Mouse (Mus musculus) heart, adult 18-20 months (tissue): Measurements from ENCODE around the gene Anapc15-ps. TPM values are rescaled to one million over a fixed set of nuclear protein-coding genes. Genes with fewer than 3 reads are reported as not detected.

Source experiments
- DNase-seq, 2 experiments: peaks; one replicate each; pipeline ENCODE4 v3.0.0; 2021 to 2022; ENCODE audit warnings: mixed read lengths in 1 of 2
- total RNA-seq, 2 experiments: library from RNA; stranded (reverse); gene quantifications; 2 replicates each; pipeline ENCODE4 v1.2.3; 2021

Gene Anapc15-ps
- total RNA-seq, 2 experiments from 2014 or later: not detected

- no peak for DNase-seq
Measured at GRCm38 (mm10) chr10:95669034-95669433, 4.2 kb downstream of the Anapc15-ps start.

DNA sequence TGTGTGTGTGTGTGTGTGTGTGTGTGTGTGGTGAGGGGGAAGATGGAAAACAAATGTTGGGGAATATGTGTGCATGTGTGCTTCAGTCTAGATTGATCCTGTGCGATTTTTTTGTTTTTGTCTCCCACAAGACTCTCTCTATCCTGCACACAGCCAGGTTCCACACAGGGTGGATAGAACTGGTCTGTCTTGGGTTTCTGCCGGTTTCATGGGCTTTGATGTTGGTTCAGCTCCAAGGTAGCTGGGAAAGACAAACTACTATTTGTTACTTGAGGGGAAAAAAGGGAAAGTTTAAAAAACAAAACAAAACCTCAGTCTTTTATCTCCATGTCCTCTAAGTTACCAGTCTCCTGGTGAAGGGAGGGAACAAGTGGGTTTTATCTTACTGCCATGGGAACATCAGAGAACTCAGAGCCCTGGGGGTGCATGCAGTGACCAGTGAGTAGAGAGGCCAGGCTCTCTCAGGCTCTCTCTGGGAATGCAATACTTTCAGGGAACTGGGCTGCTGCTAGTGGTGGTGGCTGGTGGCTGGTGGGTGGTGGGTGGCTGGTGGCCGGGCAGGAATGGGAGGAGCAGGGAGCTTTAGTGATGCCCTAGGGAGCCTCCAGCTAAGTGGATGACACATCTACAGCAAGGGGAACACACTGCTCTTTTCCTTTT, 5.8 kb downstream of the Anapc15-ps start:
- no peak for DNase-seq

- no peak for DNase-seq
Measured at GRCm38 (mm10) chr10:95666791-95667190, 6.5 kb downstream of the Anapc15-ps start.

DNA sequence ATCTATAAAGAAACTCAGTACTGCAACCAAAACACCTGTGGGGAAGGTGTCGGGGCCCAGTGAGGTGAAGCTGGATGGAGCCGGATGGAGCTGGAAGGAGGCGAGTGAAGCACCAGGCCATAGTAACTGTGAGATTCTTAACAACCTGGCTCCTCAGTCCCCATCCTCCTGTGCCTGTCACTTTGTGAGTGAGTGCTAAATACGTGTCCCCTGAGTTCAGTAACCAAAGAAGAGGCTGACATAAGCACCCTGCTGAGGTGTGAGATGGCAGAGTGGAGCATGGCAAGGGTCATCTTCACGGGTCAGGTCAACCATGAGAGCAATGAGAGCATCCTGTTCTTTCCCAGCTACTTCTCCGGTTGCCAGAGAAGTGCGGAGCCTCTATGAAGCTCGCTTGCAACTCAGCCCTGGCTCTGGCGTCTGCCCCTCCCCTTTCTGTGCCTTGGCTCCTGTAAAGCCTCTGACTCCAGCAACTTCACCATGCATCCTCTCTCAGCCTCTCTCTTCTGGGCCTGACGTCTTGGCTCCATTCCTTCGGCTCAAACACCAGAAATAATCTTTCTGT, 7.7 kb downstream of the Anapc15-ps start:
- no peak for DNase-seq

GRCm38 (mm10) chr10:95664613-95665012, 8.6 kb downstream of the Anapc15-ps start:
- no peak for DNase-seq

DNA sequence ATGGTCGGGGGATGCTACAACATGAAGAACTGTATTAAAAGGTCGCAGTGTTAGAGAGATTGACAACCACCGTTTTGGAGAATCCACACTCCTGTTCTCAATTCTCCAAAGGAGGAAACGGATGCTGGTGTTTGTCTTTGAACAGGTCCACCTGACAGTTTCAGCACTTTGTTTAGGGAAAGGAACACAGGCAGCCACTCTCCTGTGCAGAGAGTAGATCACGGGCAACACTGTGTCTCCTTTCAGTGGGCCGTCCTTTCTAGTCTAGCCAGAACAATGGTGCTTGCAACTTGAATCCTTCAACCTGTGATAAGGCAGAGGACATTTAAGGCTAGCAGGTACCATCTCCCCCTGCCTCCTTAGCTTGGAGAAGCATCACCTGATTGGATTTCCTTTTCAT, 12.9 kb downstream of the Anapc15-ps start:
- no peak for DNase-seq

GRCm38 (mm10) chr10:95659471-95660150, 13.6 kb downstream of the Anapc15-ps start:
- DNase-seq: peak; percentile 36 to 75

DNA sequence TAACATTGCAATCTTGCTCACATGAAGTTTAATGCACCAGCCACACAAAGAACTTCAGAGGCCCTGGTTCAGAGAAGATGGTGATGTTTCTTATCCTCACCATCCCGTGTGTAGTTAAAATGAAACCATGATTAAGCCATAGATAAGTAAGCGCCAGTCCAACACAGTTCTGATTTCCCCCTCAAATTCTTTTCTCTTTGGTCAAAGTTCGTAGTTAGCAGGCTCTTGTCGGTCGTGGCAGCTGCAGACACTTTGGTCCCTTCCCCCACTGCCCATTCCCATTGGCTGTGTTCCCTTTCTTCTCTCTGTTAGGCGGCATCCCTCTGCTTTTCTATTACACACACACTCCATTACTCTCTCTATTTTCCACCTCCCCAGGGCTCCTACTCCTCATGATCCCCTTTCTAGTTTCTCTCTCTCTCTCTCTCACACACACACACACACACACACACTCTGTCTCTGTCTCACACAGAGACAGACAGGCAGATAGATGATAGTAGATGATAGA, 14.4 kb downstream of the Anapc15-ps start:
- DNase-seq: no peak

GRCm38 (mm10) chr10:95656236-95657225, 16.7 kb downstream of the Anapc15-ps start:
- DNase-seq: no peak

GRCm38 (mm10) chr10:95652131-95652530, 21.1 kb downstream of the Anapc15-ps start:
- DNase-seq: no peak

DNA sequence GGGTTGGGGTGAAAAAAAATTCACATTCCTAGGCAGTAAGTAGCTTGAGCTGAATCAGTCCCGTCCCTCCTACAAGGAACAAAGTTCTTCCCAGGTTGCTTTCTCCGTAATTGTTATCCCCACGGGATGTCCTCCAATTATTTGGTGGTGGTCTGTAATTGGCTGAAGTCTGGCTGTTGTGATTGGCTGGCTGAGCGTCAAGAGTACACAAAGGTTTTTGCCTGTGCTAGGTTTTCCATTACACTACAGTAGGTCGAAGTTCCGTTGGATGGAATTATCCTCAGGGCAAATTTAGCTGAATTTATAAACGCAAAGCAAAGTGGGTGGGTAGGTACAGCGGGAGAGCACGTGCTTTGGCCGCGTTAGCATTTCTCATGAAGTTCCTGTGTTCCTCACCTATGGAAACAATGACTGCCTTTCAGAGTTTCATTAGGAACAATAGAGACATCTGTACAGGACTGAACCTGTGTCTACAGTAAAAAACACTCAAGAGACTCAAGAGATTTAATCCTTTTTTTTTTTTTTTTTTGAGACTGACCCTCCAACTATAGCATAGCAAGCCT, 24.8 kb downstream of the Anapc15-ps start:
- no peak for DNase-seq

DNA sequence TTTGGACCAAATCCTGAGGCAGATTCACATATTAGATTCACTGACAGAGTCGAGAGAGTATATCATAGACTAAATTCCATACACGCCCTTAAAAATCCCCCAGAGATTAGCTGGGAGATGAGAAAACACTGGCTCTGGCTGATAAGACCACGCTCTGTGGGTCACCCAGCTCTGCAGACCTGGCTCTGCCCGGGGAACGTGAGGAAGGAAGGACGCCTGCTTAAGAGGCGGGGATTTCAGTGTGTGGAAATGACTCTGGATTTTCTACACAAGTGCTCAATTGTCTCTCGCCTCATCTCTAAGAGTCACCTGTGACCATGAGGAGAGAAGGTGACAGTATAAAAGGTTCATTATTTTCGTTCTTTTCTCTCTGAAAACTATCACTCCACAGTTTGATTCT, 26.1 kb downstream of the Anapc15-ps start:
- DNase-seq: no peak

DNA sequence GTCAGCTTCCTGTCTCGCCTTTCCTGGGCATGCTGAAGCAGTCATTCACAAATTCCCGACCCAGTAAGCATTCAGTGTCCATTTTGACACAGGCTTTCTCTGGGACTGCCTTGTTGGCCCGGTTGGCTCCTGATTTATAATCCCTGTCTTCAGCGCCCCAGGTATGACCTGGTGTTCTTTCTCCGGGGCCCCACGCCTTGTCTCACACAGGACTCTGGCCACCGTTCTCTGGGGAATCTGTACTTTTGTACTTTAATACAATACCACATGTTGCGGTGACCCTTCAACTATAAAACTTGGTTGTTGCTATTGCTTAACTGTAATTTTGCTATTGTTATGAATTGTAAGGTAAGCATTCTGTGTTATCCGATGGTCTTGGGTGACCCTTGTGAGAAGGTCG, 26.7 kb downstream of the Anapc15-ps start:
- DNase-seq: no peak

DNA sequence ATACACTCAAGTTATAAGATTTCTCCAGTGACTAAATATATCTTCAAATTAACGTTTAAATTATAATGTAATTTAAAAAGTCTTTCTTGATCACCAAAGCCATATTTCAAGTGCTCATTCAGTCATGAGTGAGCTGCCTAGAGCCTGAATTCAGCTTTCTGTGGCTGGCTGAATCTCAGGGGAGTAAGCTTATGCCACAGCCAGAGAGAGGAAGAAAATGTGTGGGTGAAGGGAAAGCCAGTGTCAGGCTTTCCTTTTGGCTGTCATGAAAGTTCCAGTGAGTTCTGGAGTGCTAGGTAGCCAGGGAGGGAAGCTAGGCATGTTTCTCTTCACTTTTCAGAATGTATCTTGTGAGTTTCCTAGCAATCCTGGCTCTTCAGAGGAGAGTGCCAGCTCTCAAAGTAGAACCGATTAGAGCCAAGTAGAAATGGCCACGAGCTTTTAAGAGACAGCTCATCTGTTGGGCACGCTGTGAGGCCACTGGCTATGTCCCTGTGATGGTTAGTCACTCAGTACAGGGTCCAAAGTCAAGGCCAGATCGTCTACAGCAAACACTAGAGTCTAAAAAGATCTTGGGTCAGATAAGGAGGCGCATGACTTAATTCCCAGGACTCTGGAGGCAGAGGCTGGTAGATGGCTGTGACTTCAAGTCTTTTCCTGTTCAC, 29.4 kb downstream of the Anapc15-ps start:
- DNase-seq: peak; percentile 40 to 49

GRCm38 (mm10) chr10:95643042-95643441, 30.2 kb downstream of the Anapc15-ps start:
- no peak for DNase-seq

DNA sequence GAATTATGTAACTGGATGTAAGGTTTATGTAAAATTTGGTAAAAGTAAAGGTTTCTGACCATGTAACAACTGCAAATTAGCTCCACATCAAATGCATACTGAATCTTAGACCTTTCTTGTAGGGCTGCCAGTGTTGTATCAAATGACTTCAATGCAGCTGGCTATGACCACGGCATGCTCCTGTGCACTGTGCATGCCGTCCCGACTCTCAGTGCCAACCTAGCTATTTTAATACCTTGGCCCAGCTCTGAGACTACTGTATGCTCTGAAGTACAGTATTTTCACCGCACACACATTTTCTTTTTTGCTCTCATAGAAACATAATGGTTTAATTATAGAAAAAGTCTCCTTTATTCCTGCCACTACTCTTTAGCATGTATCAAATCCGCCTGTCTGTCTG, 31.9 kb downstream of the Anapc15-ps start:
- DNase-seq: peak; percentile 36 to 61

DNA sequence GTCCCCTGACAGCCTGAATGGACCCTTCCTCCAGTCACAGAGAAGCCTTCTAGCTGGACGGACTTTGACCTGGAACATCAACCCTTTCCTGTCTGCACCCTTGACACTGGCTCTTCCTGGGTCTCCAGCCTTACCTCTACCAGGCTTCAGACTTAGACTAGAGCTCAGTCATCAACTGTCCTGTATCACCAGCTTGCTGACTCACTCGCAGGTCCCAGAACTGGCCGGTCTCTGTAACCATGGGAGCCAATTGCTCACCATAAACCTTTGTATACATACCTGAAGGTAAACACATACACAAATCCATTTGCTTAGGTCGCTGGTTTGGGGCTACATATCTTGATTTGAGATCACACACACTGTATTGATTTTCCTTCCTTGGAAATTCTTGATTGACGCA, 33.8 kb downstream of the Anapc15-ps start:
- no peak for DNase-seq

- DNase-seq: no peak
Measured at GRCm38 (mm10) chr10:95634751-95635150, 38.5 kb downstream of the Anapc15-ps start.

- no peak for DNase-seq
Measured at GRCm38 (mm10) chr10:95634261-95634660, 39.0 kb downstream of the Anapc15-ps start.

DNA sequence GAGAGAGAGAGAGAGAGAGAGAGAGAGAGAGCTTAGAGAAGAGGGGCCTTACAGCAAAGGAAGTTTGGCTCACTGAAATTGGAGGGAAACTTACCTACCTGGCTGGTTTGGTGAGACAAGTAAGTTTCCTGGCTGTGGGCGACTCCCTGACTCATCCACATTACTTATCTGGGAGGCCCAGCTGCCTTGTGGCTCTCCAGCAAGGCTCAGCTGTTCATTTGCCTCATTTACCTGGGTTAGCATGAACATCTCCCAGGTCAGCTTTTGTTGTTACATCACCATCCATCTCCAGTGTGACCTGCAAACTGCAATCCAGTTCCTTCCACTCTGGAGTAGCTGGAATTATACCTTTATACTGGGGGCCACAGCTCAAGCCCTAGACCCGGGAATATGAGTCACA, 41.7 kb downstream of the Anapc15-ps start:
- no peak for DNase-seq

GRCm38 (mm10) chr10:95630726-95631345, 42.4 kb downstream of the Anapc15-ps start:
- DNase-seq: peak; percentile 50 to 57
